Mouse (Mus musculus): ENCODE measurements at regions not wholly inside any gene's neighbourhood (a gene's known extent, or its start where the extent isn't known, plus 50 kb on each side); places are given as distances from the start of the nearest gene placed in this dataset.

DNA sequence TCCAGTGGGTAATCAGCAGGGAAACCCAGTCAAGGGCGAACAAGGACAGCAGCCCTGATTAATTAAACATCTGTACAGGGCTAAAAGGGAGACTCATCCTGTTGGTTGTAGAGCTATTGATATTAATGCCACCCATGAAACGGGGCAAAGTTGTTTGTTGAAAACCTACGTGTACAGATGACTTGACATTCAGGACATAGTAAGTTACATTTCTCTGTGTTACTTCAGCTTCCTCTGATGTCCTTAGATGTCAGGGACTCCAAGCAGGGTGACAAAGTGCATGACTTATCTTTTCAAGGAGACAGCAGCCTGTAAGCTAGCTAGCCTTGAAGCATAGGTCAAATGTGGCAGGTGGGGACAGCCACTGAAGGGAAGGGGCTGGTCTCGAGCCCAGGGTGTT, 390.5 kb downstream of the Ccdc171 start:
- no peak for DNase-seq (ENCODE audit: low spot score in 2 of 2)

DNA sequence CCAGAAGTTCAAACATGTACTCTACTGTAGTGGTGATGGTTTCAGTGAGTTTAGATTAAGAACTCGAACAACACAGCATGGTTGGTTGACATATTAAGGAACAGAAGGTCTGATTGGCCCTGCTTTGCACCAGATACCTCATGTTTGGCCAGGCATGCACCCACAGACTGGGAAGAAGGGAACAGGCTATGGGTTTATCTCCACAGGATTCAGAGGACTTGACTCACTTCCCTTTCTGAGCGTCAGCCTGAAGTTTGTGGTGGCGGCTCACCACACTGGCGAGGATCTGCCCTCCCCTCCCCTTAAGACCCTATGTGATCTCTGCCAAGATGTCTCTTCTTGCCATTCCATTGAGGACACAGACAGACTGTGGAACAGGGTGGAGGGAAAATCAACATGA, 391.7 kb downstream of the Ccdc171 start:
- DNase-seq (ENCODE audit: low spot score in 2 of 2), result no peak

DNA sequence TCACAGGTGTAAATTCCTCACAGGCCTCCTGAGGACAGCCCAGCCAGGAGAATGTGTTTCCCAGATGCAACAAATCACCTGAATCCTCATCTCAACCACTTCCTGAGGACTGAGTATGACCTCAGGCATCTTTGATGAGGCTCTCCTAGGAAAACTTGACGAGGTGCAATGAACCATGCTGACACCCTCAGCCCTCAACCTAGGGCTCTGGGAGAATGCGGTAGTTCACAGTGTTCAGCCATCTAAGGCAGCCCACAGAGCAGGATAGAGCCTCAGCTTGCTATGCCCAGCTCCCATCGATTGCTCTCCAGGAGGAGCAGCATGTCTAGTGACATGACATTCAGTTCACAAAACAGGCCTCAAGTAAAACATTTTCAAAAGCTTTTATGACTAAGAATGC, 392.7 kb downstream of the Ccdc171 start:
- DNase-seq (ENCODE audit: low spot score in 2 of 2), result no peak

DNA sequence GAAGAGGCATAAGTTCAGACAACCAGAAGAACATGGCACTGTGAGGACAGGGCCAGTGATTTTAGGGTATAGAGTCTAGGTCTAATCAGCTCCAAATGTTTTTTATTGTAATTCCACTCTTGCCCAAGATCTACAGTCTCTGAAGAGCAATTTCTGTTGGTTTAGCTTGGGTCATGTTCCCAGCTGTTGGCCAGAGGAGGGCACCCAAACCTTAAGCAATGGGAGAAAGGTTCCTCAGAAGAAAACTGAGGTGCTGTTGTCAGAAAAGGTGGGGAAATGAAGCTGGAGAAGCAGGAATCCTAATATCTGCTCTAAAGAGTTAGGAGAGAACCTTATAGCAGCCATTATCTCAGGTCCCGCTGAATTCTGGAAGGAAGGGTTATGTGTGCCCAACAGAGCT, 393.7 kb downstream of the Ccdc171 start:
- DNase-seq (ENCODE audit: low spot score in 2 of 2), result no peak

DNA sequence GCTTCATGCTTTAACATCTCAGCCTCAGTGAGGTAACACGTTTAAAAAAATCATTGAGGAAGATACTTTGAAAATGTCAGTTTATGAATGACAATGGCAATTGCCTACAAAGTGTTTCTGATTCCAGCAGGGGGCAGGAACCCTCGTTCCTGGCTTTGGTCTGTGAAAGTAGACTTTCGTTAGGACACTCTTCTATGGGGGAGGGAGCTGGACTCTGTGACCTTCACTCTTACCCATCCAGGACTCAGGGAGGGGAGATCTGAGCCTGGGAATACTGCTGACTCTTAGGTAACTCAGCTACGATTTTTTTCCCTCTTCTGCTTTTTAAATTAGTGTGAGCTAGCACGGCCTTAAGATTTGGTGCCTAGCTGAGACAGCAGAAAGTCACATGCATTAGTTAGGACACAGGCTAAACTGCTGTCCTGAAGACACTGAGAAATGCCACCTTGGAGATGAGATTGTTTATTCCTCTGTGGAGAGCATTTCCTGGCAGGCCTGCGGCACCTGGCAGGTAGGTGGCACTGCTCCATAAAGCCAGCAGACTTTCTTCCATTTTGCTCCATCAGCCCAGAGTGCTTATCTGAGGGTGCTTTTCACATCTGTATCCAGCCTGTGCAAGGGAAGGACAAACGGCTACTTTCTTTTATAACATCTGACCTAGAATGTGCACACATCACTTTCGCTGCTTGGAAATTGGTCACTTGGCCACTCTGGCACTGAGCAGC, 399.9 kb downstream of the Ccdc171 start:
- DNase-seq (ENCODE audit: low spot score in 2 of 2), result no peak

DNA sequence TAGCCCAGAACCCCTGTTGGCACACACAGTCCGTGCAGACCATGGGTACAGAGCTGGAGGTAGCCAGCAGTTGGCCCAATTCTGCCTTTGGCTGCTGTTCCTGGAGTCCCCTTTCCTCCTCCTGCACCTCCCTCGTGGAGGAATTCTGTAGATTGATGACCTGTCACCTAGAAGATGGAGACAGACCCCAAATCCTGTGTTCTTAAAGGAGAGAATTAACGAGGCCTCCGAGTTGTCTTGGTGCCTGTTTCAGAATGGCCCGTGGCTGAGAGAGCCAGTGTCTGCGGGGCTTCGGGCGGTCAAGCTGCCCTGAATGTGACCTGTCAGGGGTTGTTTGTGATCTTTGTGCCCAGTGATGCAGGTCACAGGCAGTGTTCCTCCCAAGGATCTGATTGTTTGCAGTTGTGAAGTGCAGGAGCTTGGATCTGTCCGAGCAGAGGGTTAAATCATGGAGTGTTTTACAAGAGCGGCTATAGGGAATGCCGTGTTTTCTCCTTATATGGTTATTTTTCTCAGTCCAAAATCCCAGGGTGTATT, 400.9 kb downstream of the Ccdc171 start:
- no peak for DNase-seq (ENCODE audit: low spot score in 2 of 2)

DNA sequence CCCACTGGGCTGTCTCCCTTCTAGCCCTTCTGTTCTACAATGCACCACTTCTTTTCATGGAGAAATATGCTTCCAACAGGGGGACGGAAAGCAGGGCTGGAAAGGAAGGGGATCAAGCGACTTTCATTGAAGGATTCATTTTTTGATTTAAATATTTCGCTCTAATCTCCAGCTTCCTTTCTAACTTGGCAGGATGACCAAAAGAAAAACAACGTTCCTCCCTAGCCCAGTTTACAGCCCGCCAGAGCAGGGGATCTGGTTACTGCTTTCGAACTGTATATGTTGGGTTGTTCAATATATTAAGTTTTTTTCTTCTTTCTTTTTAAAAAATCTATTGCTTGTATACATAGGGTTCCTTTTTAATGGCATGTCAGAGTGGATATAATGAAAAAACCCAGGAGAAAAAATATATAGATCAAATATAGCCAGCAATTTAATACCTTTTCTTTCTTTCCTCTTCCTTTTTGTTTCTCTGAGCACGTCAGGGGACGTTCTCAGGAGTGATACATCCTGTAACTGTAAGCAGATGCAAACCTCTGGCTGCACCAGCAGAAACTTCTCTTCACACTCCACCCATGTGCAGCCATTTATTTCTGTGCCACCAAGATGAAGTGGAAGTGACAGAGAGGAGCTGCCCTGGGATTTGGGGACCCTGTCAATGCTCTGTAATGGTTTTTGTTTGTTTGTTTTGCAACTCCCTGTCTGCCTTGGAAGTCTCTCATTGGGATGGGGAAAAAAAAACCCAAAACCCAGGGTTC, 406.7 kb downstream of the Ccdc171 start:
- no peak for DNase-seq (ENCODE audit: low spot score in 2 of 2)

DNA sequence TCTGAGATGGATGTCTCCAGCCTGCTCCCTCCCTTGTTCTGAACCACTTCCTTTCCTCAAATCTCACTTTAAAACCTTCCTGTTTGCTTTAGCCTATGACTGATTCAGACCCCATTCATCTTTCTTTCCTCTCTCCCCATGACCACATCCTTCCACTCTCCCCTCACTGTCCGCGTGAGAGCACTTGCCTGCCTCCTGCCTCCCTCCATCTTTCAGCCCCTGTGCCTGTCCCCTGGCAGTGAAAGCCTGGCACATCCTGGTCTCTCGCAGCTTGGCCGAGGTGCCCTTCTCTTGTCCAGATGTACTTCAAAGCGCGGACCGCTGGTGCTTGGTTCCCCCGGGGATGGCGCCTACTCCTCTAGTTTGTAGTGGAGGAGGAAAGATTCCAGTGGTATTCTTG, 416.3 kb downstream of the Ccdc171 start:
- DNase-seq (ENCODE audit: low spot score in 2 of 2), result no peak

DNA sequence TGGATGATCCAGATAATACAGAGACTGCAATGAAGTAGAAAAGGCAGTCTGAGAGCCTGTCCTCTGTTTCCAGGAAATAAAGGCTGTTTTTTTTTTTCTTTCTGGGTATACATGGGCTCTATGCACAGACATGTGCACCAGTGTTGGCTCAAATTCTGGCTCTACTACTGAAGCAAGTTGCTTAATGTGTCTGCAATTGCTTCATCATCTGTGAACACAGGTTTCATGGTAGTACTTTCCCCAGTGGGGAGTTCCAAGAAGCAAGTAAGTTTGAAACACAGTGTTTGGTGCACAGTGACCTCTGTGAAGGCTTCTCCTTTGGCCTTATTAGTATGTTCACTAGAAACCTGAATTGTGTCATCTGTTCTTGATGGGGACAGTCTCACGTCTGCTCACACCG, 424.3 kb downstream of the Ccdc171 start:
- DNase-seq (ENCODE audit: low spot score in 2 of 2), result no peak

DNA sequence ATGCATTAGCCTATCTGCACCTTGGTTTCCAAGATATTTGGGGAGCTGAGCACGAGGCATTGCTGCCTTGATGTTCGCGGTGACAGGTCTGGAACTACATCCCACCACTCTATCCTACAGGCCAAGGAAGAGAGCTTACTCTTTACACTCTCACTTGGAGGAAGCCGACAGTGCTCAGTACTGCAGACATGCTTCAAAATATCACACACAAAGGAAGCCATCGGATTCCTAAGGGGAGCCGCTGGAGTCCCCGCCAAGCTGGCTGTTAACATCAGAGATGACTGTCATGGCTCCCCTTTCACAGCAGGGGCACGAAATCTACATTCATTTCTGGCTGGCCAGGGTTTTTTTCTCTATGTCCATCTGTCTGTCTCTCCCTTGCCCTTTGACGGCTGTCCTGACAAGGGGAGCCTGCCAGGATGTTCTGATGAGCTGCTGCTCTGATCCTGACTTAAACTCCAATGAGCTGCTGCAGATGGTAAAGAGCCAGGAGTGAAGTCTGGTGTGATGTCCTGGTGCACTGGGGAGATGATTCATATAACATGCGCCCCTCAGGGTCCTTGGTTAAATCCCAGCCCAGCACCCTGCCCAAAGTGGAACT, 425.6 kb downstream of the Ccdc171 start:
- no peak for DNase-seq (ENCODE audit: low spot score in 2 of 2)

DNA sequence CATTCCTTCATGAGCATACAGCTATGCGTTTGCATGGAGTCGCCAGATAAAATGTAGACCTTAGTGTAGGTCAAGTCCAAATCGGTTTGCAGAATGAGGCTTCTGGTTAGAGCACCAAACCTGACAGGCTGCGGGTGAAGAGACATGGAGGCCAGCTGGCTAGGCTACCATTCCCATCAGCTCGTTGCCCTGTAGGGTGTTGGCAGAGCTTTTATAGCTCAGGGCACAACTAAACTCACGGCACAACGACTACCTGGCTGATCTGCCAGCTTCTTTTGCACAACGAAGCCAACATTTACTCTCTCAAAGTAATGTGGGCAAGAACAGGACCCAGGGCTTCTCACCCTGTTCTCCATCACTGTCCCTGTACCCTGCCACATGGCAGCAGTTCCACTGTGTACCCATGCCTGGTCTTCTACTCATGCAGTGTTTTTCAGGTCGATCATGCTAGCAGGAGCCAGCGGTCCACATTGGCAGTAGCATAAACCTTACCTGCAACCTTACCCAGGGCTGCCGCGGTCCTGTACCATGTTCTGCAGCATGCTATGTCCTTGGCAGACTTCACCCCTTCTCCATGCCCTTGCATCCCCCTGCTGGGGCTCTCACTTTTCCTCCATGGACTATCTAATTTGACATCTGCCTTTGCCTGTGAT, 431.0 kb downstream of the Ccdc171 start:
- no peak for DNase-seq (ENCODE audit: low spot score in 2 of 2)

DNA sequence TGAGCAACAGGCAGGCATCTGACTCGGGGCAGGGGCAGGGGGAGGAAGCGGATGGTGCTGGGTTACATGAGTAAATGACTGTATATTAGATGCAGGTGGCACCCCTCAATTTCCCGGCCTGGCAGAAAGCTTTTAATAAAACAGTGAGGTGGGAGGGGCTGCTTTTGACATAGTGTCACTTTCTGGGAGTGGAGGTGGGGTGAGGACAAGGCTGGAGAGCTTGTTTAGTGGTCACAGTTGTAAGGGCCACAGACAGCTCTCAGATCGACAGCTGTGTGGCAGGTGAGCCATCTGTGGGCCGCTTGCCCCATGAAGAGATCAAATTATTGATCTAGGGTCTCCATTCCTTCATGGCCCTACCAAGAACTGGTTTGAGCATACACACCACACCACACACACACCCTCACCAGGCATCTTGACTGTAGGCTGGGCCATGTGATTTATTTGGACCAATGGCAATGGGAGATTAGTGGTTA, 431.9 kb downstream of the Ccdc171 start:
- no peak for DNase-seq (ENCODE audit: low spot score in 2 of 2)

DNA sequence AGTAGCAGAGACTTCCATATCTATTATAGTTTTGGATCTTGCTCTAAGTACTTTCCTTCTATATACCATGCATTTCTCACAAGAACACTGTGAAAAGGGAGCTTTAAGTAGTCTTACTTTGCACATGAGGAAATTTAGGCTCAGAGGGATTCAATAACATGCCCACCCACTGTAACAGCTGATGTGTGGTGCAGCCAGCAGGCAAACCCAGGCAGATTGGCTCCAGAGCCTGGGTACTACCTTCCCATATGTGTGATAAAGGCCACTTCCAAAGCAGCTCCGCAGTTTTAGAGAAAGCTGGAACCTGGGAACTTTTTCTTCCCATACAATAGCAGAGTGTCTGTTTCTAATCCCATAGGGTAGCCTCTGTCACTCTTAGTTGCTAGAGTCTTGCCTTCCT, 441.6 kb downstream of the Ccdc171 start:
- no peak for DNase-seq (ENCODE audit: low spot score in 2 of 2)

DNA sequence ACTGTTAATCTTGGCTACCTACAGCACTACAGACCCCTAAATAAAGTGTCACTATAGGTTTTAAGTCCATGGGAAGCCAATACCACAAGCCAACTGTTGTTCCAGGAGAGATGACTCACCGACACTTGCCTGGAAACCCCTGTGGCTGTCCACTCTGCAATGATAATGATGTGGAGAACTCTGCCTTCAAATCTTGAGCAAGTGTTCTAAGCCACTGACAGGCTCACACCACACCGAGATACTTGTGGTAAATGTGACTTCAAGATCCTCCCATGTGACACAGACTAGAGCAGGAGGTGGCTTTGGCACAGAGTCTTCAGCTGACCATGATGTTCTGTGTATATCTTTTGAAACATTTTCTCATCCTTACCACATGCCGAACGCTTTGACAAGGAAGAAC, 447.8 kb downstream of the Ccdc171 start:
- no peak for DNase-seq (ENCODE audit: low spot score in 2 of 2)

DNA sequence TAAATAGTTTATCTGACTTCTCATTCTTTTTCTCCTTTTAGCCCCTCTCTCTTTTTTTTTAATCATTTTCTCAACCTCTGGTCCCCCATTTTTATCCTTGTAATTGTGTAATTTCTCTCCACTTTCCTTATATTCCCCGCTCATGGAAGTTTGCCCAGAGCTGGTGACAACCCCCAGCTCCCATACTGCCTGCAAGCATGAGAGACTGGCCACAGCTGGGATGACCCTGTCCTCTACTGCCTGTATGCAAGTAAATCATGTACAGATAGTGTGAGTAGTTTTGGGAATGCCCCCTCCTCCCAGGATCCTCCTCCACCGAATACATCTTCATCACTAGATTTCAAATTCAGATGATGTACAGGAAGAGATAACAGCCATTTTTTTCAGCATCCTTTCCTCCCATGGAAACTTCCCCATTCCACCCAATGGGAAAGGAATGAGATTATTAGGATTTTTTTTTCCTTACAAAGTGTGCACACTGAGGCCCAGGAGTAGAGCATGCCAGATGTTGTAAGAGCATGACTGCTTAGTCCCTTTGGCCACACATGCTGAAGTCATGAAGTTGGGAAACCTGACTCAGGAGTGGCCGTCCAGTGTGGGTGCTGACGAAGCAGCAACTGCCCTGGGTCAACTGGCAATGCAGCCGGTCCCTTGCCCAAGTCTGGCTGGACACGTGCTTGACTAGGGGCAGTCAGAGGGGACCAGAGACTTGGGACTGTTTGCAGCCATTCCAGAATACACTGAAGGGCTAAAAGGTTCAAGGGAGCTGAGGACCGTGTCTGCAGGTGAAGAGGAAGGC, 449.1 kb downstream of the Ccdc171 start:
- DNase-seq (ENCODE audit: low spot score in 2 of 2), result peak; percentile 16 to 26

DNA sequence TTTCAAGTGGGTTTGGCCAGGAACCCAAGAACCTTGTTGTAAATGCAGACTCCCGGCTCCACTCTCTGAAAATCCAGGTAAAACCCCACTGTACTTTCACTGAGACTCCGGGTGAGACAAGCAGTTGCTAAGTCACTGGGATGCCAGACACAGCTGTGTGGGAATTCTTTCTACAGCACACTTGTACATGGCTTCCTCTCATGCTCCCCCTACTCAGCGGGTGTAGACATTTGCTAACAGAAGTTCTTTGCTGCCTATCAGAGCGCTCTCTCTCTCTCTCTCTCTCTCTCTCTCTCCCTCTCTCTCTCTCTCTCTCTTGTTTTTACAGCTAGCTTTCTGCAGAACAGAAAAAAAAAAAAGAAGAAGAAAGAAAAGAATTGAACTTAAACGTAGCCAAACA, 450.2 kb downstream of the Ccdc171 start:
- no peak for DNase-seq (ENCODE audit: low spot score in 2 of 2)

DNA sequence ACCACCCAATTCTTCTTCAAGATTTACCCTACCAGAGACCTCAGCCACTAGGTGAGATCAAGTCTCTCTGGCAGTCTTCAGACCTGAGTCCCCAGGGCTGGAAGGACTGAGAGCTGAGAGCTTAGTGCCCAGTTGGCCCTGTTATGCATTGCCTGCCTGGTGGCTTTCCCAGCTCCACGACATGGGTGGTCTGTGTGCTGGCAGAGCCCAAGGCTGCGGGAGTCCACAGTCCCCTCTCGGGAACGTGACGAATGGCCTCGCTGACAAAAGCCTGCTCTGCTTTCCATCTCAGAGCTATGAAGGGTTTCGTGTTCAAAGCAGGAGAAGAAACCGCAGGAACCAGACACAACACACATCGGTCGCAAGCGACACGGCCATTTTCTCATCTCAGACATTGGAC, 450.7 kb downstream of the Ccdc171 start:
- no peak for DNase-seq (ENCODE audit: low spot score in 2 of 2)

DNA sequence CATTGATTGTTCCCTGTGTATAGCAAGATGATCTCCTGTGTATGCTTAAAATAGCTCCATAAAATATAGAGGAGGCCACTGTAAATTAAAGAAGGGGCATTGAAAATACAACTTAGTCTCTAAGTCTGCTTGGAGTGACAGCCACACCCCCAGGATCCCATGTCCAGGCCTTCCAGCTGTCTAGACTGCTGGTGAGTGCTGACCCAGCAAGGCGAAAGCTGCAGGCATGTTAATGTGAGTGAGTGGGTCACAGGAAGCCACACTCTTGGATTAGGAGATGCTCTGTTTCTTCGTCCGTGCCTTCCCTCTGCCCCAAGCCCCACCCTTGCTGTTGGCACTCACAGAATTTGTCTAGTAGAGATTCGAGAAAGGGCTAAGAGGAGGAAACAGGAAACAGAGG, 453.7 kb downstream of the Ccdc171 start:
- no peak for DNase-seq (ENCODE audit: low spot score in 2 of 2)

DNA sequence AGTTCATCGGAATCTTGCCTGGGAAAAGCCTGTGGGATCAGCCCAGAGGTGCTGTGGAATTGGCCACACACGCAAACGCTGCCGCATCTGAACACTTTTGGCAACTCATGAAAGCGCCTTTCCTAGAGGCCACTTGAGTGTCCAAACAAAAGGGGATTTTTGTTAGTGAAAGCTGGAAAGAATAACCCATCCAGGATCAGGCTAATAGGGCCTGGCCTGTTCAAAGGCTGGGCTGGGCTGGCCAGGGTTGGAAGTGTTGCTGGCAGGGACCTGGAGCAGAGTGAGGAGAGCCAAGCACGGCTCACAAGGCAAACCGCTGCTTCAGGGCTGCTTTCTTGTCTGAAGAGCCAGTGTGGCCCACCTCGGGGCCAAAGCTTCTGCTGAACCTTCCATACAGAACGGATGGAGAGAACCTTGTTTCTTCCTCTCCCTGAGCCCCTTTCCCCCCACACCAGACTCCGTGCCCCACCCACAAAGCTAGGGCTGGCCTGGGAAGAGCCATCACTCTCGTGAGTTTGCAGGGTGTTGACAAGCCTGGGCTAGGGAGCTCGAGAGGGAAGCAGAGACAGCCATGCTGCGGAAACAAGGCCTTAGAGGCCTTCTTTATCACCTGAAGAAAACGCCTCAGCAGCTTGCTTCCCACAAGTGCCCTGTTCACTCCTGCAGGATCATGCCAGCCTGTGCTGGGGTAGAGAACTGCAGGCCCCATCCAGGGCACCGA, 459.5 kb downstream of the Ccdc171 start:
- peak in 1 of 2 experiments; percentile 17 for DNase-seq (ENCODE audit: low spot score in 2 of 2)

DNA sequence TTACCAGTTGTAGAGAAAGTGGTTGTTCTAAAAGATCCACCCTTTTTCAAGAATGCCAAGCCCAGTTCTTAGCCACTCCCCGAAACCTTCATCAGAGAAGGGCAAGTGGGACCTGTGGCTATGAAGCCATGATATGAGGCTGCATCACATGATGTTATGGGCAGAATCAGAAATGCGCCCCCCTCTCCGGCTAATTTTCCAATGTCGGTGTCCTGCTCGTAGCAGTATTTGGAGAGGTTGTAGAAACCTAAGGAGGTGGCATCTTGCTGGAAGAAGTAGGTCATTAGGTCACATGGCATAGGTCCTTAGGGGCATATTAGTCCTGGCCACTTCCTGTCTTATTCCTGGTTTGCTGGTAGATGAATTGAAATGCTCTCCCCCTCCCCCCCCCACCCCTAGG, 460.1 kb downstream of the Ccdc171 start:
- DNase-seq (ENCODE audit: low spot score in 2 of 2), result no peak
